Mouse (Mus musculus) splenic B cell, adult 2 months (primary cell): ENCODE data around the gene Il20ra.
A peak's percentile ranks its signal among the peaks of the same experiment; 100 is the strongest.
"Not testable (repeated sequence)": the region's sequence is repeated elsewhere in the genome, so short reads cannot be mapped to it uniquely, and the experiment has no call there.

ENCODE experiments used
- DNase-seq: peaks from one replicate; pipeline ENCODE4 v3.0.0-alpha.2; 2011; ENCODE audit warnings: low read depth, low spot score
- H3K27me3 ChIP-seq: 2 replicates; pipeline ENCODE4 v1.6.1; 2012; ENCODE audit warnings: mild to moderate bottlenecking, low read length, moderate library complexity, mixed read lengths; ENCODE audit not compliant: control insufficient read depth, poor library complexity, insufficient read depth, severe bottlenecking
- H3K36me3 ChIP-seq: 2 replicates; pipeline ENCODE4 v1.6.1; 2012; ENCODE audit warnings: mild to moderate bottlenecking, low read length, moderate library complexity, mixed read lengths; ENCODE audit not compliant: control insufficient read depth, poor library complexity, insufficient read depth, severe bottlenecking

Il20ra gene

DNA sequence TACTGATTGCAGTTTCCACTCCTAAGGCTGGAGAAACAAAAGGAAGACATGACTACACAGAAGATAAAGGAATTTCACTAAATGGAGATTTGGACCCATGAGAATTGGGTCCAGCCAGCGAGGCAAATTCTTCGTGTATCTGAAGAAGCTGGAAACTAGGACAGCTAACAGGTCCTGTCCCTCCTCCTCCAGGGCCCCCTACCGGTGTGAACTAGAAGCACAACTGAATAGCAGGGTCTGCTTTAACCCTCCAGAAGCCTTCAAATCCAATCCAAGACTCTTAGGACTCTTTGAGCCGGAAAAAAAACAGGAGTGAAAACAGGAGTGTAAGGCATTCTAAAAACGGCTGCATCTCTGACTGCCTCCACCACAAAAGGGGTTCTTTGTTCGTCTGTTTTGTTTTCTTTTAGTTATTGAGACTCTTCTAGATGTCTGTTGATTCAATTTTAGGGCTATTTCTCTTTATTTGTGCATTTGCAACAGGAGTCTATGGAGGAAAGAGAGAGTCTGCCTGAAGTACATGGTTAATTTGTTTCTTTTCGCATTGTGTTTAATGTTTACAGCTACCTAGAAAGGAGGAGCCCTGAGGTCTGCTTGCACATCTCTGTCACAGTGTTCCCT, 709 bp upstream of the Il20ra start:
- no peaks in the 10 kb centered on the region for H3K36me3 ChIP-seq
- H3K27me3 ChIP-seq: no peaks in the 10 kb centered on the region
- DNase-seq: peak; percentile 26

DNA sequence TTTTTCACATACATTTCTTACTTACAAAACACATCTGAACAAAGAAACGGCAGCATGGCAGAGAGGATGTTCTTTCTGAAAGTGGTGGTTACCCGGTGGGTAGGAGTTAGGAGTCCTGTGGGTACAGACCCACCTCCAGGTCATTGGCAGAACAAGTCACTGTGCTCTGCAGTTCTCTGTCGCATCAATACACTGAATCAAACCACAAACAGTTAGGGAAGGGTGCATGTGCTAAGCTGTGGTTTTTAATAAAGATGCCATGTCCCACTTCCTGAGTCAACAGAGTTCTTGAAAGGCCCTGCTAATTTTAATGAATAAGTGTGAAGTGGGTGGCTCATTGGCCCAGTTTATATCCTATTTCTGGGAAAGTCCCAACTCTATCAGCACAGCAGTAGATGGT, 6.3 kb downstream of the Il20ra start:
- H3K36me3 ChIP-seq: no peaks in the 10 kb centered on the region
- DNase-seq: no peak
- no peaks in the 10 kb centered on the region for H3K27me3 ChIP-seq

DNA sequence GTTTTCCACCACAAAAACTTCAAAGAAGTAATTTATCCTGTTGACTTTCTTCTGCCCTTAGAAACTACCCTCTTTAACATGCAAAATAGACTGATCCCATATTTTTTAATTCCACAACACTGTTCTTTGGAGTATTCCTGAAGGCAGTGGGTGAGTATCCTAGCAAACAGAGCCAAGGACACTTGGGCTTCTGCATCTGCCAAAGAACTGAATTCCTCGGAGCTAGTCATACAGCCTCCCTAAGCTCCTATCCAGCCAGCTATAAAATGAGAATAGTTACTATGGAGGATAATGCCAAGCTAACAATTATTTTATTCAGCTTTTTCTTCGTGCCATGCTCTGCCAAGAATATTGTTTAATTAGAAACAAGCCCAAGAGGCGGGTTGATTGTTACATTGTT, 9.9 kb downstream of the Il20ra start:
- Histone ChIP-seq H3K36me3 (no peaks in the 10 kb centered on the region), H3K27me3 (no peaks in the 10 kb centered on the region)
- DNase-seq: no peak

DNA sequence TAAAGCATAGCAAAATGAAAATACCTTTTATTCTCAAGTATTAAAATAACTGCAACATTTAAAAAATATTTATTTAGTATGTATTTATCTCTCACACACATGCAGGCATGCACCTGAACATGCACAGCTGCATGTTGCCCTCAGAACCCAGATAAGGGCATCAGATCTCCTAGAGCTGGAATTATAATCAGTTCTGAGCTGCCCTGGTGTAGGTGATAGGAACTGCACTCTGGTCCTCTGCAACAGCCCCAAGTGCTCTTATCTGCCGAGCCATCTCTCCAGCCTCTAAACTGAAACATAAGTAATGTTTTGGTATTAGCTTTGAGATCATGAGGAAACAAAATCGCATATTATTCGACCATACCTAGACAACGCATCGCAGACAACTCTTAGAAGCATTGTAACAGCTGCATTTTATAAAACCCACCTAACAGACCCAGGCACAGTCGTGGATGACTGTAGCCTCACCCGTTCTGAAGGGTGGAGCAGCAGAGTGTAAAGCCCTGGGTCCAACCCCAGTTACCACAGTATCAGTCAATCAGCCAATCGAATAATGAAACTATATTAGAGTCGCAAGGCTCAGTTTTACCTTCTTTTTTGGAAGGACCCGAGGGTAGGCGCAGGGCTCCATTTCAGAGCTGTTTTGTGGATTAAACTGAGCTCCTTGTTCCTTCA, 11.9 kb downstream of the Il20ra start:
- H3K36me3 ChIP-seq: no peaks in the 10 kb centered on the region
- DNase-seq: no peak
- no peaks in the 10 kb centered on the region for H3K27me3 ChIP-seq

DNA sequence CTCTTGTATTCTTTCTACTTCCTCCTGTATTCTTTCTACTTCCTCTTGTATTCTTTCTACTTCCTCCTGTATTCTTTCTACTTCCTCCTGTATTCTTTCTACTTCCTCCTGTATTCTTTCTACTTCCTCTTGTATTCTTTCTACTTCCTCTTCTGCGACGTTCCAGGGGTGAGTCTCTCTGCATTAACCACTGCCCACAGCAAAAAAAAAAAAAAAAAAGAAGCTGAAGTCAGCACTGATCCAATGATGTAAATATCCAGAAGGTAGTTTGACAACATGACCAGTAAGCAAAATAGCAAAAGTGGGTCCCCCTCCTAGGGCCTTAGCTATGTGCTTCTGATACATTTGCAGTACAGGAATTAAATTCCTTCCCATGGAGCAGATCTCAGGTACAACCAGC, 26.1 kb downstream of the Il20ra start:
- not testable (repeated sequence) for H3K27me3 ChIP-seq
- peak; percentile 42 for DNase-seq

DNA sequence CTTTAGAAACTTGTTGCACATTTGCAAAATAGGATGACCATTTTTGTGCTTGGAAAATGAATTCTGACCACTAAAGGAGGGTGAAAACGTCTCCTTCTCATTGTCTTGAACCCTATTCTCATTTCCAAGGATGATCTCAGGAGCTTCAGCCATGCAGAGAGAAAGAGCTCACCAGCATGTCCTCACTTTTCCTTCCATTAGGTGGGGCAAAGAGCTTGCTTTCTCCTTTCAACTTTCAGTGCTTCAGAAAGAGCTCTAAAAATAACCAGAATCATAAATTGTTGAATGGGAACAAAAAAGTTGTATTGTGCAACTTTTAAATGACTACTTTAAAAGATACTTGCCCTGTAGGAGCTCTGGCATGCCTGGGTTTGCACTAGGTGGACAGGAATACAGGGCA, 33.3 kb downstream of the Il20ra start:
- no peak for DNase-seq
- Histone ChIP-seq H3K36me3 (no peaks in the 10 kb centered on the region), H3K27me3 (no peaks in the 10 kb centered on the region)

More for the DNA sequence above, 26.1 kb downstream of the Il20ra start:
- not testable (repeated sequence) for H3K36me3 ChIP-seq

DNA sequence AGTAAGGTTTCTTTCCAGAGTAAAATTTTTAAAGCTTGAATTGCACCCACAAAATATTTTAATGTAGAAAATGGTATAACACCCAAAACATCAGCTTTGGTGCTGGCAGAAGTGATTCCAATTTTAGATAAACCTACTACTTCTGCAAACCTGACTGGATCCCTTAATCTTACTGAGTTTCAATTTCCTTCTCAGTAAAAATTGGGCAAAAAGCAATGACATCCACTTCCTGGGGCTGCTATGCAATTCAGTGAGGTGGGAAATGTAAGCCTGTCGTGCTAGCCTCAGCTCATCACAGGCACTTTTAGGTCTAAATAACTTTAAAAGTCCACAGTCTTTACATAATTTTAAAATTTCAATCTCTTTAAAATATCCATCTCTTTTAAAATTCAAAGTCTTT, 33.8 kb downstream of the Il20ra start:
- H3K36me3 ChIP-seq: no peaks in the 10 kb centered on the region
- no peaks in the 10 kb centered on the region for H3K27me3 ChIP-seq

DNA sequence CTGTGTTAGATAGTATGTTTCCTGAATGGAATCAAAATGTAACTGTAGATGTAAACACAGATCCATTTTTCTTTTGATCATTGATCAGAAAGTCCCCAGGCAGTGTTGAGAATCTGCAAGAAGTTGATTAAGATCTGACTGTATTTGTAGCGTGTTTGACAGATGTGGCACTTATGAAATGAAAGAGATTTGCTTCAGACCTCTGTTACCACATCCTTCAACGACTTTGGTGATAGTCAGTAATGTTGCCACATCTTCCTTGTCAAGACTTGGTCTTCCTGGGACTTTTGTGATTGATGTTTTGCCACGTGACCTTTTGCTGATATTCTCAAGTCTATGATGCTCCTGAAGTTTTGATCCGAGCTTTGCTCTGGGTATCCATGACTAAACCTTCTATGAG, 35.3 kb downstream of the Il20ra start:
- DNase-seq: no peak
- no peaks in the 10 kb centered on the region for H3K27me3 ChIP-seq
- H3K36me3 ChIP-seq: no peaks in the 10 kb centered on the region

More for the DNA sequence above, 33.8 kb downstream of the Il20ra start:
- DNase-seq: no peak

DNA sequence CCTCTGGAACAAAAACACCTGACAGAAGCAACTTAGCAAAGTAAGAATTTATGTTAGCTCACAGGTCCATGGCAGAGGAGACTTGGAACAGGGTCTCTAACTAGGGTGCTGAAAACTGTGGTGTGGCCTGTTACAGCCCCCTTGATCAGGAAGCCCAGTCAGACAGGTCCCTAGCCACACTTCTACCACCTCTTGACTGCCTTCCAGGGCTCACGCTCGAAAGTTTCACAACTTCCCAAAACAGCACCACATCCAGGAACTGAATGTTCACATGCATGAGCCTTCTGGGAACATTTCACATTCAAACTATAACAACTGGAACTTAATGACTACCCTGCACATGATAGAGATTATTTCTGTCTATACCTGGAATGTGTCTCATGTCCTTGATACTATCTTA, 53.1 kb downstream of the Il20ra start:
- DNase-seq: no peak
- no peaks in the 10 kb centered on the region for H3K27me3 ChIP-seq
- no peaks in the 10 kb centered on the region for H3K36me3 ChIP-seq

DNA sequence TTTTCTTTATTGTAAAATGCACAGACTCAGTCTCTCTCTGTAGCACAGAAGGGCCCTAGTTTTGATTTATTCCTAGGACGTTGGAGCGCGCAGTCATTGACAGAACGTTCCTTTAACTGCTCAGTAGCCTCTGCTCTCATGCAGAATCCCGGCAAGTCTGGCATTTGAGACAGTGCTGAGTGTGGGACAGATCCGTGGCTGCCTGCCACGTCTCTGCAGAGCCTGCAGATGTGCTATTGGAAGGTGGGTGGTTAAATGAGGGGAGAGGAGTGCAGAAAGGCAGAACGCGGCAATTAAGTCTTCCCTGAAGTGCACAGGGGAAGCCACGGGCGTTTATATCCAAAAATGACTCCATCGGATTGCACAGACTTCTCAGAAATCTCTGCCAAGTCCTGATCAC, 66.7 kb downstream of the Il20ra start:
- Histone ChIP-seq H3K27me3 (no peaks in the 10 kb centered on the region), H3K36me3 (no peaks in the 10 kb centered on the region)
- DNase-seq: no peak

DNA sequence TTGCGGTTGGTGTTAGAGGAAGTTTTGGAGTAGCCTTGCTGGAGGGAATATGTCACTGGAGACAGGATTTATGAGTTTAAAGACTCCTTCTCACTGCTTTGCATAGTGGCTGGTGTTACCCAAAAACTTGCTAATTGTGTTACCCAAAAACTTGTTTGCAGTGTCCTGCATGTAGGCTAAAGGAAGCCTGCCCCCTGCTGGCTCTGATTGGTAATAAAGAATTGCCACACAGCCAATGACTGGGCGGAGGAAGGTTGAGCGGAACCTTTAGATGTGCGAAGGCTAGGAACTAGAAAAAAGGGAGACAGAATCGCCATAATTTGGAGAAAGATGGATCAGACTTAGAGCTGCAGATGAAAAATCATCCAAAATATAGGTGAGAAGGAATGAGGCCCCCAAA, 69.0 kb downstream of the Il20ra start:
- Histone ChIP-seq H3K36me3 (no peaks in the 10 kb centered on the region), H3K27me3 (no peaks in the 10 kb centered on the region)
- peak; percentile 65 for DNase-seq

DNA sequence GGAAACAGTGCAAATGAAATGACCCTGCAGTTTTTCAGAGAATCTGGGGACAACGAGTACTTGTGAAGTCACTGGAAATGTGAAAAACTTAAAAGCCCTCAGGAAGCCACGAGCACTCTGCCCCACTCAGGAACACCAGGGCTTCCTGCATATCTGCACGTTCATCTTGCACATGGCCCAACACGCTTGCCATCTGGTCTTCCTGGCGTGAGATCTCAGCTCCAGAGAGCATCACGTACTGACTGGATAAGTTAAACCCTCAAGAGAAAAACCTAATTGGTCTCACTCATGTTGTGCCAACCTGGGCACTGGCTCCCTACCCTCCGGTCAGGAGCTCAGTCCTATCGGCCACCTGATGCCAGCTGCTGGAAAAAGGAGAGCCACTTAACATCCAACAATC, 82.6 kb downstream of the Il20ra start:
- H3K27me3 ChIP-seq: no peaks in the 10 kb centered on the region
- H3K36me3 ChIP-seq: no peaks in the 10 kb centered on the region
- DNase-seq: no peak

DNA sequence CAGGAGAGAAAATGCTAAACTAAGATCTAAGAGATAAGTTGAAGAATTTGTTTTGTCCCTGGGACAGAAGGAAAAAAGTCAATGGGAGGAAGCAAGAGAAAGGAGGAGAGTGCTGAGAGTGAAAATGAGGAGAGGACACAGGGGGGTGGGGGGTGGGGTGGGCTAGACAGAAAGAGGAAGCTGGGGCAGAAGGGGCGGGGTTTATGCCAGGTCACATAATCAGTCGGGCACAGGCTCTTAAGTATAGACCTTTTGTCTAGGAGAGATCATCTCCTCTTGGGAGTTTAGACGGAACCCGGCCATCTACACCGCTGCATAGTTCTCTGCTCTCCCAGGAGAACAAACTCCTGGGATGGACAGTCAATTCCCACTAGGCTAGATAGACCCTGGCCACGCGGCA, 90.6 kb downstream of the Il20ra start:
- no peaks in the 10 kb centered on the region for H3K36me3 ChIP-seq
- DNase-seq: peak; percentile 25
- no peaks in the 10 kb centered on the region for H3K27me3 ChIP-seq

DNA sequence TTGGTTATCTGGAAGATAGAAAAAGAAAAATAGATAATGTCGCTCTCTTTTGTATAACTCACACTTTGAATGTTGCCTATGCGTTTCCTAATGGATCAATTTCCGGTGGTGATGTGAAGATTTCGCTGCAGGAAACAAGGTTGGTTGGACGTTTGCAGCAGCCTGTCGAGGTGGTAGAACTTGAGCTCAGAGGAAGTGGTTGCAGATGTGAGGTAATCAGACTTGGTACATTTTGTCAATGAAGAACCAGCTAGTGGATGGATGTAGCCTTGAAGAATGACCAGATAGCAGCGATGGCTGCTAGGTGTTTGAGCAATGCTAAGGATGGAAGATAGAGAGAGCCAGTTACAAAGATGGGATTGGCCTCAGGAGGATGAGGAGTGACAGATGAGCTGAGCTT, 92.4 kb downstream of the Il20ra start:
- Histone ChIP-seq H3K27me3 (no peaks in the 10 kb centered on the region), H3K36me3 (no peaks in the 10 kb centered on the region)
- no peak for DNase-seq
